Mouse (Mus musculus) urinary bladder, postnatal 25 days (tissue): ENCODE data around the gene Fam198b.
"Not testable (repeated sequence)": the region's sequence is repeated elsewhere in the genome, so short reads cannot be mapped to it uniquely, and the experiment has no call there.

Experiments used
- DNase-seq: peaks from one replicate; pipeline ENCODE4 v3.0.0; 2022; ENCODE audit warnings: low spot score

Fam198b gene

GRCm38 (mm10) chr3:79925950-79926697, 41.8 kb downstream of the Fam198b start:
- no peak for DNase-seq

- no peak for DNase-seq
Measured at GRCm38 (mm10) chr3:79927050-79927449, 42.7 kb downstream of the Fam198b start.

GRCm38 (mm10) chr3:79928409-79928808, 44.1 kb downstream of the Fam198b start:
- DNase-seq, result no peak

DNA sequence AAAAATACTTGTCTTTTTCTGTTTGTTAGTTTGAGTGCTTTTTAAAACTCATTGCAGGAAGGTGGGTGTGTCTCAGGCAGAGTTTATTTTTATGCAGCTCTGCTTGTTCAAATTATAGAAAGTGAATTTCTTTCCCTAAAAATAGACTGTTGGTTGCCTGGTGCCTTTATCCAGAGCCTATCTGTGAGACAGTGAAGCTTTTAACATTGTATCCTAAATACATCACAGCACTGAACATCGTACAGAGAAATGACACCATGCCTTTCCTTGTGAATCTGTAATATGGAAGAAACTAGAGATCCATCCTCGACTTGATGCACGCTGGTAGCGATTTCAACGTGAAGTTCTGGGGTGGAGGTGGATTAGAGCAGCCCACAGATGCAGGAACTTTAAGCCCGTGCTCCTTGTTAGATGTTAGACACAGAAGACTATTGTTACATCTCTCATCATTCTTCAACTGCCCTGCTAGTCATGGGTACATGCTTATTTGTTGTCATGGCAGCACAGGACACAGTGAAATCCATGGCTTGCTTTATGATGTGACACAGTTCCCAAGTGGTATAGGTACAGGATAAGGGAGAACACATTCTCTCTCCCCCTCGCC, 45.9 kb downstream of the Fam198b start:
- no peak for DNase-seq

DNA sequence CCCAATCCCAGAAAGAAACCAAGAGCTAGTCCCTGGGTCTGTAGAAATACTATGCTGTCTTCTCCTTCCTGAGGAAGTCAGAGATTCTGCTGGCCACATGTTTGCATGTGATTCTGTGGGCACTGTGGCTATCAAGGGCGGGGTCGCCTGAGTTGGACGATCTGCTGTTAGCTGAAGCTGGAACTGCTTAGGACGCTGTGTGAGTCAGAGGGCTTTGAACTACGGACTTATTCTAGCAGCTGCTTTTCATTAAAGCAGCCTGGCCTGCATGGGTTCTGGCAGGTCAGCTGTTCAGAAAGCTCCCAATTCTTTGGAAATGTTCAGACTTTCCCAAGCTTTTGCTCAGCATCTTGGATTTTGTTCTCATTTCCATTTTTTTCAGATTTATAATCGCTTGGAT, 51.9 kb downstream of the Fam198b start:
- peak; percentile 23 for DNase-seq

DNA sequence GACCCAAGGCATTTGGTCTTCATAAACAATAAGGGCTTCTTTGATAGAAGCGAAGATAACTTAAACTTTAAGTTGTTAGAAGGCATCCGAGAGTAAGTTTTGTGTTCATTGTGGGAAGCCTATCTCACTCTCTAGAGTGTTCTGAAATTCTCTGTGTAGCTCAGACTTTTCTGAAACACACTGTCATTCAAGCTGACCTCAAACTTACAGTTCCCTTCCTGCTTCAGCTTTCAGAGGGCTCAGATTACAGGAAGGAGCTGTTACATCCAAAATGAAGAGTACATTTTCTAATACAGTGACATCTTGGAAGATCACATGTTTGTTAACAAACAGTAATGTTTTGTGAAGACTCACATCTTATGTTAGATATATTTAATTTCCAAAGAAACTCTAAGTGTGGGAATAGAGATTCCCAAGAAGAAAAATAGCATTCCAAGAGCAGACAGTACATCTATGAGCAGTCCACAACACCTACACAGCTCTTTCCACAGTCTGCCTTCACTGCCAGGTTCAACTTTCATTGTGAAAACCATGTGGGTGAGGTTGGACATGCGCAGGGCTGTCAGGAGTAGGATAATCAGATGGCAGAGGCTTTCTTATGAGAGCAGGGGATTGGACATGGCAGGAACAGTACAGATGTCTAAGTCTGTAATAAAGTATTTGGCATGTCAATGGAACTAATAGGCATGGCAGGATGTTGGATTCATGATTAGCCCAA, 52.6 kb downstream of the Fam198b start:
- no peak for DNase-seq

GRCm38 (mm10) chr3:79947736-79948135, 63.4 kb downstream of the Fam198b start:
- peak; percentile 19 for DNase-seq

- DNase-seq, result no peak
Measured at GRCm38 (mm10) chr3:79948151-79948550, 63.8 kb downstream of the Fam198b start.

DNA sequence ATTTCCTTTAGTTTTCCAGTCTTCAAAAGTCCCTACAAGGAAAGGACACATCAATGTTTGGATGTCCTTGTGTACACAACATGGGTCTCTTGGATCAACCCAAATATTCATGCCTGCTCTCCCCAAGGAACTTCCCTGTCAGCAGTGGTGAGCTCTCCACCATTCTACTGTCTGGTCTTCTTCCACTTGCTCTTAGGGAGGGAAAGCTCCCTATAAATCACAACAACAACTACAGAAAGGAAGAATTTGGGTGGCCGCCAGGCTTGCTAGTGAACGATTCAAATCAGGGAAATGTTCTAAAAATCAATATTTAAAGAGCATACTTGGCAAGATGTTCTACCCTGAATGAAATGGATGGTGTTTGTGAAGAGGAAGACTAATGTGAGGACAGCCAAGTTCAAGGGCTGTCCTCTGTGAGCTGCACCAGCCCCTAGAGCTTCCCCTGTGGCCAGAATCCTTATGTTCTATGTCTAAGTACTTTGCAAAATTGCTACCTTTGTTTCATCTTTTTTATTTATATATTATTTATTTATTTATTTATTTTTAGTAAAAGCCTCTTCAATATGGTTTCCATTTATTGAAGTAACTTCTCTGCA, 68.9 kb downstream of the Fam198b start:
- DNase-seq, result no peak

DNA sequence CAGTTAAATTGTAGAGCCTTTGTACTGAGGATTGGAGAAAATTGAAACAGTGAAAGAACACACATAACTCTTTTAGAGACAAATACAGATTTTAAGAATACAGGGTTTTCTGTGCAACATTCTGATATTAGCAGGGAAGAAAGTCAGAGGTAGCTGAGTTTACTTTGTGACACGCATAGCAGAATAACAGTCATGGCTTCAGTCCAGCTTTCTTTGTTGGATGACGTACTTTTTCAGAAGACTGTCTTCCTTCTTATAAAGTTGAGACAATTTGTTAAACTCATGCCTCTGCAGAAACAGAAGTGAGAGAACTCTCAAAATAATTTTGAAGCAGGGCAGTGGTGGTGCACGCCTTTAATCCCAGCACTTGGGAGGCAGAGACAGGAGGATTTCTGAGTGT, 70.9 kb downstream of the Fam198b start:
- DNase-seq, result no peak

GRCm38 (mm10) chr3:79956792-79957191, 72.5 kb downstream of the Fam198b start:
- DNase-seq, result no peak

- no peak for DNase-seq
Measured at GRCm38 (mm10) chr3:79957752-79958151, 73.4 kb downstream of the Fam198b start.

- no peak for DNase-seq
Measured at GRCm38 (mm10) chr3:79966709-79967108, 82.4 kb downstream of the Fam198b start.

GRCm38 (mm10) chr3:79967346-79967745, 83.0 kb downstream of the Fam198b start:
- DNase-seq, result no peak

GRCm38 (mm10) chr3:79968426-79968825, 84.1 kb downstream of the Fam198b start:
- no peak for DNase-seq

DNA sequence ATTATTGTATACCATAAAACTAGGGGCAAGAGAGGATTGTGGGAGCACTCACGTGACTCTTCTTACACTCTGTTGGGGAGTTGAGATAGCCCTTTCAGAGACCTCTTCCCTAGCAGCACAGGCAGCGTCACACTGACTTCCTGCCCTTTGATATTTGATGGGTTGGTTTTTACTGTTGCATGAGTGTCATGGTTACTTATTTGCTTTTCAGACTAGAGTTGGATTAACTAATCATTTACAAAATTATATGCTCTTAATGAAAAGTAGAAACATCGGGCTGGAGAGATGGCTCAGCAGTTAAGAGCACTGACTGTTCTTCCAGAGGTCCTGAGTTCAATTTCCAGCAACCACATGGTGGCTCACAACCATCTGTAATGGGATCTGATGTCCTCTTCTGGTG, 85.2 kb downstream of the Fam198b start:
- not testable (repeated sequence) for DNase-seq

GRCm38 (mm10) chr3:79970070-79970469, 85.7 kb downstream of the Fam198b start:
- DNase-seq, result no peak

GRCm38 (mm10) chr3:79970498-79970897, 86.2 kb downstream of the Fam198b start:
- DNase-seq, result no peak

DNA sequence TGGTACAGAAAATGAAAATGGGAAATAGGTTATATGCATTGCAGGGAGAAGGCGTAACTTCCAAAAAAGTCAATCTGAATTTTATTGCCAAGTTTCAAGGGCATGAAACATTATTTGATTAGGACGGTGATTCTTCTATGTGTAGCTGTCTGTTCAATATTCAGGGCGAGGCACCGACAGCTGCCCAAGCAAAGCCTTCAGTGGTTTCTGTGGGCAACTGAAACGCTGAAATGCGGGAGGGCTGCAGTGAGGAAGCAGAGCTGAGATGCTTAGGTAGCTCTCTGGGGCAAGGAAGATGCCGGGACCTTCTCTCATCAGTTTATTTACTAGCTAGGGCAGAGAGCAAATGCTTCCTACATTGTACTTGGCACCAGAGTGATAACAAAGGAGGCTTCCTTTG, 87.2 kb downstream of the Fam198b start:
- no peak for DNase-seq

DNA sequence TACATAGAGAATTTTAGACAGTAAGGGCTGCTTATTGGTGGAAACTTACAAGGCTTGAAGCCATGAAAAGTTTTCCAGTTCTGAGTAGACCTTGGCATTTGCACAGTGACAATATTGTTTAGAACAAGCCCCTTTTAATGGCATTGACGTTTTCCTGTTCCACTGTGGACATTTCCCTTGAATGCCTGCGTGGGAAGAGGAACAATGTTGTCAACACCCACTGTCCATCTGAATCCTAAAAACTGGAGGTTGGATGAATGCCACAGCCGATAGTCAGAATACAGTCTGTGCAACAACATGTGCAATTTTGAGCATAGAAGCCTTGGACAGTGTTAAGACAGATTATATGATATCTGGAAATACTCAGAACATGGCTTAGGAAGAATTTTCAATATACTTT, 92.5 kb downstream of the Fam198b start:
- no peak for DNase-seq

GRCm38 (mm10) chr3:79977656-79978450, 93.5 kb downstream of the Fam198b start:
- no peak for DNase-seq

DNA sequence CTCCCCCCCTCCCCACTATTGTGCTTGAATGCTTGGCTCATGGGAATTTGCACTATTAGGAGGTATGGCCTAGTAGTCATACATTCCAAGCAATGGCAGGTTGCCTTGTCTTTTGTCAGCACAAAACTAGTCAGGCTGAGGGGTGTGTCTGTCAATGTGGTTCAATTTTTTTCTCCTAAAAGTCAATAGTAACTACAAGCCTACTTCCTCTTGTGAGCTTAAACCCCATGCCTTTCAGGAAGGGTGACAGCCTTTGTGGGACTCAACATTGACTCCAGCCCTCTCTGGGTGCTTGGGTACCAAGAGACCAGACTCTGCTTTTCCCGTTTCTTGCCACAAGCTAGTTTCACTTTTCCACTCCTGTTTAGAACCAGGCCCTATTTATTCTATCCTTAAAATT, 96.4 kb downstream of the Fam198b start:
- no peak for DNase-seq
